23 mouse cellular contexts compared by ENCODE assay signal in genomic region chr10:43827958-43828685, GRCm38 (mm10).
"Had no signal": no experiment of that assay in that cellular context is flagged by ENCODE, and none has a peak within 500 bp of the region (broad histone marks: within the 10 kb centered on the region; RNA-seq: fewer than 3 reads in every experiment).

No protein-coding gene starts in this region.

- H3K4me1 ChIP-seq: hindbrain, embryonic 12.5 days; intestine, embryonic 15.5 days had no signal

- H3K9me3 ChIP-seq: heart, embryonic 10.5 days; hindbrain, embryonic 10.5 days; hindbrain, embryonic 12.5 days; intestine, embryonic 15.5 days; limb, embryonic 13.5 days; limb, embryonic 15.5 days; liver, embryonic 12.5 days had no signal

- H3K9ac ChIP-seq: heart, embryonic 12.5 days; hindbrain, embryonic 12.5 days; hindbrain, embryonic 14.5 days; intestine, embryonic 15.5 days; kidney, embryonic 15.5 days; limb, embryonic 13.5 days; limb, embryonic 15.5 days; liver, embryonic 12.5 days; liver, embryonic 14.5 days had no signal

- H3K4me3 ChIP-seq: gastrocnemius, adult 2 months; heart, embryonic 10.5 days; heart, embryonic 12.5 days; hindbrain, embryonic 10.5 days; hindbrain, embryonic 12.5 days; intestine, embryonic 15.5 days; kidney, embryonic 15.5 days; limb, embryonic 13.5 days; limb, embryonic 15.5 days; liver, embryonic 12.5 days had no signal

- H3K27ac ChIP-seq: gastrocnemius, adult 2 months; heart, embryonic 10.5 days; hindbrain, embryonic 10.5 days; hindbrain, embryonic 12.5 days; hindbrain, embryonic 14.5 days; intestine, embryonic 15.5 days; kidney, embryonic 15.5 days; kidney, postnatal 0 days; limb, embryonic 13.5 days; limb, embryonic 15.5 days; liver, embryonic 12.5 days; liver, embryonic 14.5 days had no signal

- DNase-seq: gastrocnemius, adult 2 months; gastrocnemius, postnatal 10 days; gastrocnemius, postnatal 25 days; heart, postnatal 10 days; heart, postnatal 4 days; kidney, adult 18-20 months; kidney, adult 8-10 months; kidney, postnatal 25 days; layer of hippocampus, adult 9-11 months; layer of hippocampus, postnatal 36 days; left cerebral cortex, postnatal 4 days had no signal

- H3K36me3 ChIP-seq: heart, embryonic 10.5 days; heart, embryonic 12.5 days; hindbrain, embryonic 10.5 days; hindbrain, embryonic 12.5 days; intestine, embryonic 15.5 days; kidney, embryonic 15.5 days; limb, embryonic 13.5 days; limb, embryonic 15.5 days; liver, embryonic 12.5 days had no signal

- H3K4me2 ChIP-seq: heart, embryonic 12.5 days; hindbrain, embryonic 12.5 days; hindbrain, embryonic 14.5 days; intestine, embryonic 15.5 days; kidney, embryonic 15.5 days; limb, embryonic 13.5 days; limb, embryonic 15.5 days; liver, embryonic 12.5 days had no signal

- H3K27me3 ChIP-seq: heart, embryonic 12.5 days; hindbrain, embryonic 12.5 days; intestine, embryonic 15.5 days; kidney, embryonic 15.5 days; limb, embryonic 13.5 days; limb, embryonic 15.5 days; liver, embryonic 12.5 days had no signal
